Mouse (Mus musculus): ENCODE data around the gene Krt17. TPM values are rescaled to one million over a fixed set of nuclear protein-coding genes. Genes with fewer than 3 reads are reported as not detected.

Krt17 gene
- polyA plus RNA-seq, 1 experiment from 2014 or later, result 7.8 TPM

DNA sequence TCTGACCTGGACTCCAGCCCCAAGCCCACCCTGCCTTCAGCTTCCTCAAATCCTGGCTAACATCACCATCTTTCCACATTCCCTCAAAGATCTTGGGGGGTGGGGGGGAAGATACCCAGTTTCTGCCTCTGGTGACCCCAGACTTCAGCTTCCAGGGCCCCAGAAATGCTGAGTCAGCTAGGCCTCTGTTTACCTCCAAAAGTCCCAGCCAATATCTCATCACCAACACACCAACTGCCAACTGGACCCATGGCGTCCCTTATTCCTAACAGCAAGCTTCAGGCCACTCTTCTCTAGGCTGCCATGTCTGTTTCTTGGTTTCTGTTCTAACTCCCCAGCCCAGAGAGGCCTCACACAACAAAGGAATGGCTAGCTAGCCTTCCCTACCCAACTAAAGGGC is 11.0 kb upstream of the Krt17 start:
- no peak for ATAC-seq
- Histone ChIP-seq H3K4me2 (replicated peaks; ENCODE audit: low read depth) (no peak overlapping the region), H3K9ac (ENCODE audit: low read depth, low read length) (no peak overlapping the region), H3K9me3 (ENCODE audit: control insufficient read depth) (no peaks in the 10 kb centered on the region), H3K4me1 (replicated peaks; ENCODE audit: control insufficient read depth, insufficient read depth, low read length) (no peaks in the 10 kb centered on the region), H3K27ac (ENCODE audit: low read depth, low read length) (no peak overlapping the region), H3K27me3 (replicated peaks; ENCODE audit: control insufficient read depth, insufficient read depth, low read length) (no peaks in the 10 kb centered on the region), H3K4me3 (ENCODE audit: low read depth, low read length) (no peak overlapping the region), H3K36me3 (ENCODE audit: control insufficient read depth, insufficient read depth) (no peaks in the 10 kb centered on the region)
- 81% methylated on average over 1 of the region's 1 CpGs for WGBS
- no peak for TF ChIP-seq CTCF (IDR thresholded peaks at IDR 0.05; ENCODE audit: low read depth)

- no peak within 1 kb of the TSS for H3K9ac ChIP-seq (ENCODE audit: low read depth, low read length)
- H3K4me3 ChIP-seq (ENCODE audit: low read depth, low read length), result no peak within 1 kb of the TSS
- TF ChIP-seq CTCF (IDR thresholded peaks at IDR 0.05; ENCODE audit: low read depth), result no peak
- no peaks in the 10 kb centered on the region for H3K9me3 ChIP-seq (ENCODE audit: control insufficient read depth)
- no peaks in the 10 kb centered on the region for H3K4me1 ChIP-seq (replicated peaks; ENCODE audit: control insufficient read depth, insufficient read depth, low read length)
- WGBS, result 87% methylated on average over 7 of the region's 7 CpGs
- no peak for ATAC-seq
- H3K36me3 ChIP-seq (ENCODE audit: control insufficient read depth, insufficient read depth), result no peaks in the 10 kb centered on the region
- H3K27ac ChIP-seq (ENCODE audit: low read depth, low read length), result no peak within 1 kb of the TSS
- no peaks in the 10 kb centered on the region for H3K27me3 ChIP-seq (replicated peaks; ENCODE audit: control insufficient read depth, insufficient read depth, low read length)
- no peak within 1 kb of the TSS for H3K4me2 ChIP-seq (replicated peaks; ENCODE audit: low read depth)
Observed at GRCm38 (mm10) chr11:100269821-100270332, 9.0 kb upstream of the Krt17 start, which contains the start of gene Krt42. TSS of gene Krt42 (minus strand) at chr11:100269871.

DNA sequence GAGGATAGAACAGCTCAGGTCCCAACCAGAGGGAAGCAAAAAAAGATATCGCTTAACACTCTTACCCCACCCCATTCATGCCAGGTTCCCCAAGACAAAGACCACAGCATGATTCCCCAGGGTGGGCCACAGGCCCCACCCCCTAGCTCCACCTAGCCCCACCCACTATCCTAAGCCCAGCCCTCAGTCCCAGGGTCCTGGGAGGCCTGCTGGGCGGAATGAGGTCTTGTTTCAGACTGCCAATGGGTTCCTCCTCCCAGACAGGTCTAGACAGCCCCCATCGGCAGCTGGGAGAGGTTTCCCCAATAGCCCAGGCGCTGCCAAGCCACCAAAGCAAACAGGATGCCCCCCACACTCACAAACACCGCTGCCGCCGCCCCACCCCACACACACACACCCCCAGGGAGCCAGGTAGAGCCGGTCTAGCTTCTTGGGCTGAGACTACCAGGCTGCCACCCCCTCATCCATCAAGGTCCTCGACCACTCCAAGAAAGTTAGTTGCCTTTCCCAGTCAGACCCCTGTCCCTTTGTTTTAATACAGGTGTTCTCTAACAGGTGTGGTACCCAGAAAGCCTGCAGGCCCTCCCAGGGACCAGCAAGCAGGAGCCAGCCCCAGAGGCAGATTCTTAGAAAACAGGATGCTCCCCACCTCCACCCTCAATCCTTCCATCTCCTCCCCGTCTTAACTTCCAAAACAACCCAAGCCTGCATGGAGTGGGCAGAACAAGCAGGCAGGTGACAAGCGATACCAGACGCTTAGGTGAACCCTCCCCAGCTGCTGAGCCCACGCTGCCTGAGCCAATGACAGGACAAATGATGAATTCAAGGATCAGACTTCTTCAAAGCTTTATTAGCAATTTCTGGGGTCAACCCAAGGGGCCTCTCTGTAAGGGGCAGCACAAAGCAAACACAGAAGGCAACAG is 1.5 kb upstream of the Krt17 start:
- WGBS, result 35% methylated on average over 13 of the region's 13 CpGs
- no peak overlapping the region for H3K9ac ChIP-seq (ENCODE audit: low read depth, low read length)

DNA sequence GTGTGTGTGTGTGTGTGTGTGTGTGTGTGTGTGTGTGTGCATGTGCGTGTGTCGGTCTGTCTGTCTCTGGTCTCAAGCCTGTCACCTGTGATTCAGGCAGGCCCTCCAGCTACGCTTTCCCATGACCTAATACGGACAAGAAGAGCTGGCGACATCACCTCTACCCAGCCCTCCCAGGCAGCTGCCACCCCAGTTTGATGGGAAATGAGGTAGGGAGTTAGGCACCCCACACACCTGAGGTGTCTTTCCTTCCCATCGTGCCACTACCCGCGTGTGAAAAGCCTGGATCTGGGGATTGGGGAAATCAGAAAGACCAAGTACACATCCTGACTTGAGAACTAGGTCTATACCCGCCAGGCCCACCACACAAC is 391 bp upstream of the Krt17 start:
- no peaks in the 10 kb centered on the region for H3K27me3 ChIP-seq (replicated peaks; ENCODE audit: control insufficient read depth, insufficient read depth, low read length)
- no peak for TF ChIP-seq CTCF (IDR thresholded peaks at IDR 0.05; ENCODE audit: low read depth)
- H3K4me2 ChIP-seq (replicated peaks; ENCODE audit: low read depth), result no peak overlapping the region
- ATAC-seq, result no peak
- 83% methylated on average over 9 of the region's 9 CpGs for WGBS
- no peaks in the 10 kb centered on the region for H3K36me3 ChIP-seq (ENCODE audit: control insufficient read depth, insufficient read depth)
- no peak overlapping the region for H3K4me3 ChIP-seq (ENCODE audit: low read depth, low read length)
- H3K27ac ChIP-seq (ENCODE audit: low read depth, low read length), result no peak overlapping the region
- H3K4me1 ChIP-seq (replicated peaks; ENCODE audit: control insufficient read depth, insufficient read depth, low read length), result no peaks in the 10 kb centered on the region
- no peak overlapping the region for H3K9ac ChIP-seq (ENCODE audit: low read depth, low read length)
- H3K9me3 ChIP-seq (ENCODE audit: control insufficient read depth), result no peaks in the 10 kb centered on the region

More for the DNA sequence above, 1.5 kb upstream of the Krt17 start:
- H3K4me2 ChIP-seq (replicated peaks; ENCODE audit: low read depth), result no peak overlapping the region
- no peak overlapping the region for H3K27ac ChIP-seq (ENCODE audit: low read depth, low read length)
- no peaks in the 10 kb centered on the region for H3K27me3 ChIP-seq (replicated peaks; ENCODE audit: control insufficient read depth, insufficient read depth, low read length)
- ATAC-seq, result no peak
- H3K4me3 ChIP-seq (ENCODE audit: low read depth, low read length), result no peak overlapping the region
- no peak for TF ChIP-seq CTCF (IDR thresholded peaks at IDR 0.05; ENCODE audit: low read depth)
- no peaks in the 10 kb centered on the region for H3K9me3 ChIP-seq (ENCODE audit: control insufficient read depth)
- H3K4me1 ChIP-seq (replicated peaks; ENCODE audit: control insufficient read depth, insufficient read depth, low read length), result no peaks in the 10 kb centered on the region
- H3K36me3 ChIP-seq (ENCODE audit: control insufficient read depth, insufficient read depth), result no peaks in the 10 kb centered on the region

GRCm38 (mm10) chr11:100259079-100259478 is 1.8 kb downstream of the Krt17 start:
- Histone ChIP-seq H3K9me3 (ENCODE audit: control insufficient read depth) (no peaks in the 10 kb centered on the region), H3K9ac (ENCODE audit: low read depth, low read length) (no peak overlapping the region), H3K4me2 (replicated peaks; ENCODE audit: low read depth) (no peak overlapping the region), H3K4me3 (ENCODE audit: low read depth, low read length) (no peak overlapping the region), H3K36me3 (ENCODE audit: control insufficient read depth, insufficient read depth) (no peaks in the 10 kb centered on the region), H3K27ac (ENCODE audit: low read depth, low read length) (no peak overlapping the region), H3K4me1 (replicated peaks; ENCODE audit: control insufficient read depth, insufficient read depth, low read length) (no peaks in the 10 kb centered on the region), H3K27me3 (replicated peaks; ENCODE audit: control insufficient read depth, insufficient read depth, low read length) (0 out of 2 replicates have a peak, but pooled peaks cover 4% of the 10 kb centered on the region)
- no peak for ATAC-seq
- WGBS, result 84% methylated on average over 9 of the region's 9 CpGs
- TF ChIP-seq CTCF (IDR thresholded peaks at IDR 0.05; ENCODE audit: low read depth), result no peak

DNA sequence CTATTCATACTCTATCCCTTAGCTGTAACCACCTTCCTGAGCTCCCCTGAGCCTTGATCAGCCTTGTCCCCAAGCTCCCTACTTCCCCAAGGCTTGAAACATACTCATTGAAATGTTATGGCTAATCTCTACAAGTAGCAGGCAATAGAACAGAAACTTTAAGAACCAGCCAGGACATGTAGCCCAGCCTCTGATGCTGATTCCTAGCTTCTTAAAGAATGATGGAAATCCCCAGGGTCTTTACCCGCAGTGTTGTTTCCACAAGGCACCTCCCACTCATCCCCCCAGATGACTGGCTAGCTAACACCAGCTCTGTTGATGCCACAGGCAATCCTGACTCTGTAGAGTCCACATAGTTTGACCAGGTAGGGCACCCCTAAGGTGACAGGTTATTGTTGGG is 2.9 kb downstream of the Krt17 start:
- ATAC-seq, result no peak
- no peak for TF ChIP-seq CTCF (IDR thresholded peaks at IDR 0.05; ENCODE audit: low read depth)

More for the DNA sequence above, 2.9 kb downstream of the Krt17 start:
- Histone ChIP-seq H3K4me2 (replicated peaks; ENCODE audit: low read depth) (no peak overlapping the region), H3K4me3 (ENCODE audit: low read depth, low read length) (no peak overlapping the region), H3K36me3 (ENCODE audit: control insufficient read depth, insufficient read depth) (no peaks in the 10 kb centered on the region), H3K9me3 (ENCODE audit: control insufficient read depth) (no peaks in the 10 kb centered on the region), H3K9ac (ENCODE audit: low read depth, low read length) (no peak overlapping the region), H3K27ac (ENCODE audit: low read depth, low read length) (no peak overlapping the region), H3K4me1 (replicated peaks; ENCODE audit: control insufficient read depth, insufficient read depth, low read length) (no peaks in the 10 kb centered on the region), H3K27me3 (replicated peaks; ENCODE audit: control insufficient read depth, insufficient read depth, low read length) (0 out of 2 replicates have a peak, but pooled peaks cover 4% of the 10 kb centered on the region)
- 75% methylated on average over 1 of the region's 1 CpGs for WGBS
